In genomic region chr10:99089906-99090305, GRCm38 (mm10) we compare ENCODE assay signal across 23 mouse cellular contexts. TPM values are rescaled to one million over a fixed set of nuclear protein-coding genes. Genes with fewer than 3 reads are reported as not detected.
A peak's percentile ranks its signal among the peaks of the same experiment; 100 is the strongest.
DNase-seq lines count a peak whose midpoint lies in the region; ATAC-seq lines count a peak whose summit lies in the region.
"Had no signal": no experiment of that assay in that cellular context is flagged by ENCODE, and none has a peak within 500 bp of the region (broad histone marks: within the 10 kb centered on the region; RNA-seq: fewer than 3 reads in every experiment).

No protein-coding gene starts in this region.

- peak; percentile 31 for DNase-seq in heart, adult 11 months
- no peak for DNase-seq in heart, postnatal 10 days
- no peak for DNase-seq in spleen, adult 18-20 months
- no peak for DNase-seq in embryo, embryonic 10.5 days (ENCODE audit: low spot score)
- DNase-seq: adrenal gland, adult 8-10 months; adrenal gland, postnatal 14 days; adrenal gland, postnatal 36 days; cerebellum, adult 11-12 months; cerebellum, adult 2 months; cerebellum, adult 9-10 months; cerebellum, postnatal 10 days; cerebellum, postnatal 25 days; forebrain, postnatal 0 days had no signal

- ATAC-seq in common myeloid progenitor, adult 5-6 weeks (replicated peaks; ENCODE audit: low read depth, poor library complexity, severe bottlenecking) = peak; percentile 60
- peak; percentile 91 for ATAC-seq in granulocyte monocyte progenitor cell, adult 5-6 weeks (replicated peaks; ENCODE audit: poor library complexity, severe bottlenecking)
- peak; percentile 83 for ATAC-seq in megakaryocyte progenitor cell, adult 5-6 weeks (replicated peaks; ENCODE audit: poor library complexity)
- ATAC-seq: activated CD4-positive, CD25-positive, alpha-beta regulatory T cell, adult 4 months; forebrain, embryonic 13.5 days; forebrain, embryonic 15.5 days; forebrain, postnatal 0 days; Patski had no signal

- intact Hi-C loops in heart, postnatal 10 days (cut with DNase I) = loop anchor here (5.0 to 10.0 kb wide), 3 partner anchors 375 to 1715 kb away; no protein-coding TSS in a partner anchor

RNA-seq across cellular contexts. Expression of gene Poc1b, which starts 16.9 kb away (rescaled TPM):
- 10 to 100 TPM; 10.5 to 12.1 TPM for total RNA-seq in heart, postnatal 10 days (2021)
- 20.3 and 22.9 TPM in 2 replicates for total RNA-seq in common myeloid progenitor, adult 5-6 weeks (2017)
- 42.6 and 55.4 TPM in 2 replicates for total RNA-seq in granulocyte monocyte progenitor cell, adult 5-6 weeks (2014; fragmentation: Nextera tagmentation)
- total RNA-seq in granulocyte monocyte progenitor cell, adult 5-6 weeks (2017) = 13.4 and 14.6 TPM in 2 replicates
- total RNA-seq in megakaryocyte progenitor cell, adult 5-6 weeks (2015) = 32.8 and 41.8 TPM in 2 replicates
- total RNA-seq in megakaryocyte progenitor cell, adult 5-6 weeks (2017) = 10.6 and 12.0 TPM in 2 replicates

RNA-seq across cellular contexts. Expression of gene Galnt4, which starts 18.1 kb away (rescaled TPM):
- total RNA-seq in heart, postnatal 10 days (2021) = 1 to 10 TPM; 4.9 to 6.1 TPM
- 9.2 and 9.6 TPM in 2 replicates for total RNA-seq in common myeloid progenitor, adult 5-6 weeks (2017)
- total RNA-seq in granulocyte monocyte progenitor cell, adult 5-6 weeks (2014; fragmentation: Nextera tagmentation) = 6.5 and 8.3 TPM in 2 replicates
- total RNA-seq in granulocyte monocyte progenitor cell, adult 5-6 weeks (2017) = 12.2 and 14.5 TPM in 2 replicates
- total RNA-seq in megakaryocyte progenitor cell, adult 5-6 weeks (2015) = 8.5 and 10.8 TPM in 2 replicates
- 9.9 and 11.8 TPM in 2 replicates for total RNA-seq in megakaryocyte progenitor cell, adult 5-6 weeks (2017)

RNA-seq across cellular contexts. Expression of gene Phxr2, which starts 36.2 kb away (rescaled TPM):
- total RNA-seq in heart, postnatal 10 days (2021) = not detected
- total RNA-seq in common myeloid progenitor, adult 5-6 weeks (2017) = not detected in 2 replicates
- 0.49 TPM in 1 of 2 replicates, not detected in the other for total RNA-seq in granulocyte monocyte progenitor cell, adult 5-6 weeks (2014; fragmentation: Nextera tagmentation)
- total RNA-seq in granulocyte monocyte progenitor cell, adult 5-6 weeks (2017) = not detected in 2 replicates
- total RNA-seq in megakaryocyte progenitor cell, adult 5-6 weeks (2015) = not detected in 2 replicates
- total RNA-seq in megakaryocyte progenitor cell, adult 5-6 weeks (2017) = not detected in 2 replicates
- total RNA-seq: adrenal gland, adult 18-20 months; adrenal gland, adult 8-10 months; adrenal gland, postnatal 14 days; adrenal gland, postnatal 36 days; CH12.LX; forebrain, postnatal 0 days; G1E had no signal
